Mouse (Mus musculus): ENCODE data around the gene Csn3. TPM values are rescaled to one million over a fixed set of nuclear protein-coding genes. Genes with fewer than 3 reads are reported as not detected.

The Csn3 gene
- polyA plus RNA-seq (2012) = not detected in 2 replicates

- TF ChIP-seq GATA1 (IDR thresholded peaks at IDR 0.05; ENCODE audit: low read length) = no peak
These were observed at the start of gene Csn3 for GRCm38 (mm10) chr5:87925372-87925771. TSS of gene Csn3 (plus strand) at chr5:87925579.

- TF ChIP-seq GATA1 (IDR thresholded peaks at IDR 0.05; ENCODE audit: low read length) = no peak
These were observed 40.6 kb upstream of the Csn3 start, which contains the start of gene Odam for GRCm38 (mm10) chr5:87884729-87885128. TSS of gene Odam (plus strand) at chr5:87885029.

GRCm38 (mm10) chr5:87931603-87932002 is 6.2 kb downstream of the Csn3 start:
- TF ChIP-seq GATA1 (IDR thresholded peaks at IDR 0.05; ENCODE audit: low read length) = no peak

GRCm38 (mm10) chr5:87940752-87941151 is 15.4 kb downstream of the Csn3 start:
- TF ChIP-seq GATA1 (IDR thresholded peaks at IDR 0.05; ENCODE audit: low read length) = no peak

GRCm38 (mm10) chr5:87942515-87942914 is 17.1 kb downstream of the Csn3 start:
- TF ChIP-seq GATA1 (IDR thresholded peaks at IDR 0.05; ENCODE audit: low read length) = no peak

GRCm38 (mm10) chr5:87951836-87952235 is 26.5 kb downstream of the Csn3 start:
- no peak for TF ChIP-seq GATA1 (IDR thresholded peaks at IDR 0.05; ENCODE audit: low read length)

GRCm38 (mm10) chr5:87969201-87969600 is 43.8 kb downstream of the Csn3 start, which contains the start of the genes 2310003L06Rik and Gm28434:
TSS of gene 2310003L06Rik (plus strand) at chr5:87969459.
TSS of gene Gm28434 (plus strand) at chr5:87969517.
- TF ChIP-seq GATA1 (IDR thresholded peaks at IDR 0.05; ENCODE audit: low read length) = no peak

GRCm38 (mm10) chr5:87979139-87979538 is 53.8 kb downstream of the Csn3 start, which contains the start of gene Cabs1:
TSS of gene Cabs1 (plus strand) at chr5:87979439.
- TF ChIP-seq GATA1 (IDR thresholded peaks at IDR 0.05; ENCODE audit: low read length) = no peak

Other genes with a start within 250 kb of the Csn3 start
- not detected in 2 replicates for gene Csn2, start 225.9 kb upstream of the Csn3 start, polyA plus RNA-seq (2012)
- gene Csn1s2a, start 151.0 kb upstream of the Csn3 start, polyA plus RNA-seq (2012) = not detected in 2 replicates
- gene Csn1s2b, start 117.5 kb upstream of the Csn3 start, polyA plus RNA-seq (2012) = not detected in 2 replicates
- not detected in 2 replicates for gene Prr27, start 99.9 kb upstream of the Csn3 start, polyA plus RNA-seq (2012)
- gene Odam, start 40.5 kb upstream of the Csn3 start, polyA plus RNA-seq (2012) = not detected in 2 replicates
- gene 2310003L06Rik, start 43.9 kb downstream of the Csn3 start, polyA plus RNA-seq (2012) = not detected in 2 replicates
- gene Gm28434, start 43.9 kb downstream of the Csn3 start, polyA plus RNA-seq (2012) = not detected in 2 replicates
- not detected in 2 replicates for gene Cabs1, start 53.9 kb downstream of the Csn3 start, polyA plus RNA-seq (2012)
- not detected in 2 replicates for gene Smr3a, start 77.0 kb downstream of the Csn3 start, polyA plus RNA-seq (2012)
- gene Smr2, start 161.0 kb downstream of the Csn3 start, polyA plus RNA-seq (2012) = not detected in 2 replicates
- not detected in 2 replicates for gene Gm11116, start 186.0 kb downstream of the Csn3 start, polyA plus RNA-seq (2012)
- gene Gm11115, start 228.5 kb downstream of the Csn3 start, polyA plus RNA-seq (2012) = not detected in 2 replicates